Mouse (Mus musculus) kidney, adult 2 months (tissue): ENCODE data around the gene Pax6.

Experiments
- CTCF ChIP-seq: fragments of 200-500 bp; conservative IDR thresholded peaks from 2 replicates; pipeline ENCODE4 v1.5.1; 2011; ENCODE audit warnings: low read depth, mild to moderate bottlenecking, control low read depth, low read length, moderate library complexity, mixed read lengths; ENCODE audit not compliant: insufficient read depth, insufficient read length
- POLR2A ChIP-seq: fragments of 200-500 bp; IDR thresholded peaks from one replicate; pipeline ENCODE4 v1.6.1; 2011; ENCODE audit warnings: low read depth, low read length, control low read depth

DNA sequence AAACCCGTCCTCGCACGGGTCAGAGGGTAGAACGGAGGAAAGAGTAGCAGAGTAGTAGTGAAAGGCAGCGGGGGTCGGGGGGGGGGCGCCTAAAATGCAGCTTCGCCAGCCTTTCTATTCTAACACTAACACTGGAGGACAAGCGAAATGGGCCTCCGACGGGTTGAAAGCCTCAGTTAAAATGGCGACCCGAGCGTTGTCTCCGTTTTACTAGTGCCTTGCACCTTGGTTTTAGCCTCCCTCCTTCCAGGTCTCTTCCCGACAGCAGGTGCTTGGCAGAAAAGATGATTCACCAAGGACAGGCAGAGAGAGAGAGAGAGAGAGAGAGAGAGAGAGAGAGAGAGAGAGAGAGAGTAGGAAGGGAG lies 3.9 kb downstream of the Pax6 start:
- TF ChIP-seq CTCF (no peak), POLR2A (no peak)
